Mouse (Mus musculus) heart, adult 2 months (tissue): ENCODE measurements around the gene Dok5. TPM values are rescaled to one million over a fixed set of nuclear protein-coding genes. Genes with fewer than 3 reads are reported as not detected.
A peak's percentile ranks its signal among the peaks of the same experiment; 100 is the strongest.

Experiments
- DNase-seq, 2 experiments: peaks; one replicate each; pipeline ENCODE4 v3.0.0; 2021
- H3K27ac ChIP-seq: fragments of 200-600 bp; 2 replicates; pipeline ENCODE4 v1.8.1; 2022
- H3K27me3 ChIP-seq: fragments of 200-500 bp; 2 replicates; pipeline ENCODE4 v1.6.1; 2012; ENCODE audit warnings: mild to moderate bottlenecking, low read length, inconsistent platforms, mixed read lengths; ENCODE audit not compliant: control insufficient read depth, insufficient read depth
- H3K36me3 ChIP-seq: fragments of 200-500 bp; 2 replicates; pipeline ENCODE4 v1.6.1; 2012; ENCODE audit warnings: low read length, inconsistent platforms; ENCODE audit not compliant: control insufficient read depth, insufficient read depth
- H3K4me1 ChIP-seq: fragments of 200-500 bp; 2 replicates; pipeline ENCODE4 v1.6.1; 2011; ENCODE audit warnings: low read length; ENCODE audit not compliant: control insufficient read depth, insufficient read depth
- H3K4me3 ChIP-seq: fragments of 200-600 bp; 2 replicates; pipeline ENCODE4 v1.8.1; 2022
- H3K79me2 ChIP-seq: fragments of 200-500 bp; replicated peaks from 2 replicates; pipeline ENCODE4 v1.6.1; 2012; ENCODE audit warnings: mild to moderate bottlenecking, inconsistent platforms, low read length, moderate library complexity, mixed read lengths; ENCODE audit not compliant: control insufficient read depth, insufficient read depth
- H3K9ac ChIP-seq: fragments of 200-500 bp; 2 replicates; pipeline ENCODE4 v1.6.1; 2012; ENCODE audit warnings: low read depth, mild to moderate bottlenecking, control low read depth, inconsistent platforms, low read length, mixed read lengths
- CTCF ChIP-seq: fragments of 200-600 bp; IDR thresholded peaks from 2 replicates; pipeline ENCODE4 v1.8.1; 2022; ENCODE audit warnings: antibody characterized with exemption, mild to moderate bottlenecking, moderate library complexity
- EP300 ChIP-seq: fragments of 200-500 bp; IDR thresholded peaks from 2 replicates; pipeline ENCODE4 v1.6.1; 2011; ENCODE audit warnings: low read depth, low read length, control low read depth; ENCODE audit not compliant: insufficient read depth
- POLR2A ChIP-seq: fragments of 200-500 bp; IDR thresholded peaks from 2 replicates; pipeline ENCODE4 v1.6.1; 2011; ENCODE audit warnings: mild to moderate bottlenecking, low read depth, low read length, control low read depth; ENCODE audit not compliant: insufficient read depth
- WGBS: fragments of 180-500 bp; shearing (Covaris S2); methylation state at CpG from one replicate; pipeline ENCODE4 v1.1.7; 2018; 5-methylcytosine and 5-hydroxymethylcytosine counted together
- intact Hi-C: fragments of 180-260 bp; cut with DNase I; formaldehyde crosslinking; loops from one replicate; pipeline ENCODE4 v1.15.1; 2025
- polyA plus RNA-seq: library from polyadenylated mRNA; depleted of rRNA; stranded (reverse); fragments of >200 nt; gene quantifications from 2 replicates; pipeline ENCODE4 v1.2.3, GENCODE M21; 2012
- total RNA-seq, 2 experiments: library from RNA; stranded (reverse); gene quantifications; 2 replicates each; pipeline ENCODE4 v1.2.3; 2021

Gene Dok5
- total and polyA plus RNA-seq, 3 experiments: 0.41 to 1.4 TPM; not detected in 1

GRCm38 (mm10) chr2:170724716-170725115 is 6.9 kb upstream of the Dok5 start:
- Histone ChIP-seq H3K36me3 (no peaks in the 10 kb centered on the region), H3K4me1 (no peaks in the 10 kb centered on the region), H3K27ac (no peak overlapping the region), H3K27me3 (no peaks in the 10 kb centered on the region), H3K4me3 (no peak overlapping the region), H3K9ac (no peak overlapping the region), H3K79me2 (no peaks in the 10 kb centered on the region)
- intact Hi-C loops: no loop called here
- DNase-seq: no peak
- 81% methylated on average over 11 of the region's 11 CpGs for WGBS
- TF ChIP-seq EP300 (no peak), POLR2A (no peak), CTCF (no peak)

- no peaks in the 10 kb centered on the region for H3K36me3 ChIP-seq
- no peaks in the 10 kb centered on the region for H3K79me2 ChIP-seq
- no peak overlapping the region for H3K9ac ChIP-seq
- H3K27me3 ChIP-seq: no peaks in the 10 kb centered on the region
- no peak for TF ChIP-seq EP300
- TF ChIP-seq POLR2A: no peak
- no peak for TF ChIP-seq CTCF
- no peak for DNase-seq
- no peak overlapping the region for H3K27ac ChIP-seq
- WGBS: 85% methylated on average over 5 of the region's 5 CpGs
- no peaks in the 10 kb centered on the region for H3K4me1 ChIP-seq
- intact Hi-C loops: no loop called here
- no peak overlapping the region for H3K4me3 ChIP-seq
Measured at GRCm38 (mm10) chr2:170725796-170726195, 5.8 kb upstream of the Dok5 start.

- peak in 1 of 2 experiments; percentile 5 for DNase-seq
- 55% methylated on average over 6 of the region's 6 CpGs for WGBS
- Histone ChIP-seq H3K36me3 (no peaks in the 10 kb centered on the region), H3K27me3 (no peaks in the 10 kb centered on the region), H3K79me2 (no peaks in the 10 kb centered on the region), H3K4me1 (no peaks in the 10 kb centered on the region), H3K4me3 (no peak overlapping the region), H3K9ac (no peak overlapping the region), H3K27ac (no peak overlapping the region)
- no peak for TF ChIP-seq CTCF
- TF ChIP-seq EP300: no peak
- TF ChIP-seq POLR2A: no peak
- intact Hi-C loops: no loop called here
Measured at GRCm38 (mm10) chr2:170726996-170727710, 4.5 kb upstream of the Dok5 start.

- intact Hi-C loops: no loop called here
- 91% methylated on average over 9 of the region's 9 CpGs for WGBS
- Histone ChIP-seq H3K36me3 (no peaks in the 10 kb centered on the region), H3K27me3 (no peaks in the 10 kb centered on the region), H3K27ac (no peak overlapping the region), H3K4me3 (no peak overlapping the region), H3K4me1 (no peaks in the 10 kb centered on the region), H3K79me2 (no peaks in the 10 kb centered on the region), H3K9ac (no peak overlapping the region)
- TF ChIP-seq CTCF (no peak), EP300 (no peak)
- DNase-seq: no peak
Measured at GRCm38 (mm10) chr2:170728864-170729263, 2.7 kb upstream of the Dok5 start.

GRCm38 (mm10) chr2:170729661-170730060 is 1.9 kb upstream of the Dok5 start:
- Histone ChIP-seq H3K27ac (no peak overlapping the region), H3K4me1 (no peaks in the 10 kb centered on the region), H3K4me3 (no peak overlapping the region), H3K9ac (no peak overlapping the region), H3K79me2 (no peaks in the 10 kb centered on the region), H3K27me3 (no peaks in the 10 kb centered on the region), H3K36me3 (no peaks in the 10 kb centered on the region)
- no peak for DNase-seq
- TF ChIP-seq CTCF (no peak), EP300 (no peak), POLR2A (no peak)
- WGBS: 39% methylated on average over 2 of the region's 2 CpGs
- intact Hi-C loops: loop anchor here (5.0 kb wide), 1 partner anchor 128 kb away; no protein-coding TSS in a partner anchor

GRCm38 (mm10) chr2:170730136-170730535 is 1.5 kb upstream of the Dok5 start:
- Histone ChIP-seq H3K4me3 (no peak overlapping the region), H3K27me3 (no peaks in the 10 kb centered on the region), H3K27ac (no peak overlapping the region), H3K9ac (no peak overlapping the region), H3K36me3 (no peaks in the 10 kb centered on the region), H3K79me2 (no peaks in the 10 kb centered on the region), H3K4me1 (no peaks in the 10 kb centered on the region)
- no peak for TF ChIP-seq EP300
- TF ChIP-seq CTCF: no peak
- no peak for TF ChIP-seq POLR2A
- intact Hi-C loops: loop anchor here (5.0 kb wide), 1 partner anchor 127 kb away; no protein-coding TSS in a partner anchor
- WGBS: 91% methylated on average over 8 of the region's 8 CpGs
- DNase-seq: no peak
